Mouse (Mus musculus): Measurements from ENCODE around the gene Skap2. TPM values are rescaled to one million over a fixed set of nuclear protein-coding genes. Genes with fewer than 3 reads are reported as not detected.

Skap2 gene
- total RNA-seq, 1 experiment from 2014 or later, result 241 TPM

- ATAC-seq (replicated peaks in 1 of 2; ENCODE audit: insufficient read depth in 1 of 2, low FRiP score in 2 of 2, low TSS enrichment in 1 of 2, low read depth in 1 of 2, poor library complexity in 2 of 2, severe bottlenecking in 2 of 2), result peak in 1 of 2 experiments; percentile 27; a peak in 1 of 4 replicates
Observed at GRCm38 (mm10) chr6:51875884-51876626, 136.3 kb downstream of the Skap2 start.

- no peak for ATAC-seq (replicated peaks in 1 of 2; ENCODE audit: insufficient read depth in 1 of 2, low FRiP score in 2 of 2, low TSS enrichment in 1 of 2, low read depth in 1 of 2, poor library complexity in 2 of 2, severe bottlenecking in 2 of 2)
Observed at GRCm38 (mm10) chr6:51874035-51874434, 138.3 kb downstream of the Skap2 start.

- 0 out of 4 replicates have a peak, but pooled peaks of 1 of the 2 experiments have one; percentile 53 for ATAC-seq (replicated peaks in 1 of 2; ENCODE audit: insufficient read depth in 1 of 2, low FRiP score in 2 of 2, low TSS enrichment in 1 of 2, low read depth in 1 of 2, poor library complexity in 2 of 2, severe bottlenecking in 2 of 2)
Observed at GRCm38 (mm10) chr6:51871135-51871534, 141.2 kb downstream of the Skap2 start.

- ATAC-seq (replicated peaks in 1 of 2; ENCODE audit: insufficient read depth in 1 of 2, low FRiP score in 2 of 2, low TSS enrichment in 1 of 2, low read depth in 1 of 2, poor library complexity in 2 of 2, severe bottlenecking in 2 of 2), result no peak
Observed at GRCm38 (mm10) chr6:51870294-51870693, 142.1 kb downstream of the Skap2 start.

- no peak for ATAC-seq (replicated peaks in 1 of 2; ENCODE audit: insufficient read depth in 1 of 2, low FRiP score in 2 of 2, low TSS enrichment in 1 of 2, low read depth in 1 of 2, poor library complexity in 2 of 2, severe bottlenecking in 2 of 2)
Observed at GRCm38 (mm10) chr6:51866596-51866995, 145.8 kb downstream of the Skap2 start.

- ATAC-seq (replicated peaks in 1 of 2; ENCODE audit: insufficient read depth in 1 of 2, low FRiP score in 2 of 2, low TSS enrichment in 1 of 2, low read depth in 1 of 2, poor library complexity in 2 of 2, severe bottlenecking in 2 of 2), result no peak
Observed at GRCm38 (mm10) chr6:51863508-51863907, 148.8 kb downstream of the Skap2 start.

GRCm38 (mm10) chr6:51860300-51860699 lies 152.0 kb downstream of the Skap2 start:
- ATAC-seq (replicated peaks in 1 of 2; ENCODE audit: insufficient read depth in 1 of 2, low FRiP score in 2 of 2, low TSS enrichment in 1 of 2, low read depth in 1 of 2, poor library complexity in 2 of 2, severe bottlenecking in 2 of 2), result no peak

GRCm38 (mm10) chr6:51857821-51858220 lies 154.5 kb downstream of the Skap2 start:
- ATAC-seq (replicated peaks in 1 of 2; ENCODE audit: insufficient read depth in 1 of 2, low FRiP score in 2 of 2, low TSS enrichment in 1 of 2, low read depth in 1 of 2, poor library complexity in 2 of 2, severe bottlenecking in 2 of 2), result peak; percentile 90 to 95

- ATAC-seq (replicated peaks in 1 of 2; ENCODE audit: insufficient read depth in 1 of 2, low FRiP score in 2 of 2, low TSS enrichment in 1 of 2, low read depth in 1 of 2, poor library complexity in 2 of 2, severe bottlenecking in 2 of 2), result no peak
Observed at GRCm38 (mm10) chr6:51853291-51853690, 159.1 kb downstream of the Skap2 start.

- ATAC-seq (replicated peaks in 1 of 2; ENCODE audit: insufficient read depth in 1 of 2, low FRiP score in 2 of 2, low TSS enrichment in 1 of 2, low read depth in 1 of 2, poor library complexity in 2 of 2, severe bottlenecking in 2 of 2), result peak; percentile 61 to 80; a peak in 3 of 4 replicates
Observed at GRCm38 (mm10) chr6:51852643-51853042, 159.7 kb downstream of the Skap2 start.

- ATAC-seq (replicated peaks in 1 of 2; ENCODE audit: insufficient read depth in 1 of 2, low FRiP score in 2 of 2, low TSS enrichment in 1 of 2, low read depth in 1 of 2, poor library complexity in 2 of 2, severe bottlenecking in 2 of 2), result no peak
Observed at GRCm38 (mm10) chr6:51851544-51851943, 160.8 kb downstream of the Skap2 start.

GRCm38 (mm10) chr6:51850030-51850817 lies 162.1 kb downstream of the Skap2 start:
- no peak for ATAC-seq (replicated peaks in 1 of 2; ENCODE audit: insufficient read depth in 1 of 2, low FRiP score in 2 of 2, low TSS enrichment in 1 of 2, low read depth in 1 of 2, poor library complexity in 2 of 2, severe bottlenecking in 2 of 2)

GRCm38 (mm10) chr6:51849561-51849960 lies 162.8 kb downstream of the Skap2 start:
- ATAC-seq (replicated peaks in 1 of 2; ENCODE audit: insufficient read depth in 1 of 2, low FRiP score in 2 of 2, low TSS enrichment in 1 of 2, low read depth in 1 of 2, poor library complexity in 2 of 2, severe bottlenecking in 2 of 2), result no peak

- ATAC-seq (replicated peaks in 1 of 2; ENCODE audit: insufficient read depth in 1 of 2, low FRiP score in 2 of 2, low TSS enrichment in 1 of 2, low read depth in 1 of 2, poor library complexity in 2 of 2, severe bottlenecking in 2 of 2), result no peak
Observed at GRCm38 (mm10) chr6:51844106-51844505, 168.2 kb downstream of the Skap2 start.

- no peak for ATAC-seq (replicated peaks in 1 of 2; ENCODE audit: insufficient read depth in 1 of 2, low FRiP score in 2 of 2, low TSS enrichment in 1 of 2, low read depth in 1 of 2, poor library complexity in 2 of 2, severe bottlenecking in 2 of 2)
Observed at GRCm38 (mm10) chr6:51843081-51843480, 169.3 kb downstream of the Skap2 start.

- ATAC-seq (replicated peaks in 1 of 2; ENCODE audit: insufficient read depth in 1 of 2, low FRiP score in 2 of 2, low TSS enrichment in 1 of 2, low read depth in 1 of 2, poor library complexity in 2 of 2, severe bottlenecking in 2 of 2), result 0 out of 4 replicates have a peak, but pooled peaks of 1 of the 2 experiments have one; percentile 30
Observed at GRCm38 (mm10) chr6:51838177-51838576, 174.2 kb downstream of the Skap2 start.

GRCm38 (mm10) chr6:51833362-51833761 lies 179.0 kb downstream of the Skap2 start:
- no peak for ATAC-seq (replicated peaks in 1 of 2; ENCODE audit: insufficient read depth in 1 of 2, low FRiP score in 2 of 2, low TSS enrichment in 1 of 2, low read depth in 1 of 2, poor library complexity in 2 of 2, severe bottlenecking in 2 of 2)

- ATAC-seq (replicated peaks in 1 of 2; ENCODE audit: insufficient read depth in 1 of 2, low FRiP score in 2 of 2, low TSS enrichment in 1 of 2, low read depth in 1 of 2, poor library complexity in 2 of 2, severe bottlenecking in 2 of 2), result no peak; a peak in 1 of 4 replicates
Observed at GRCm38 (mm10) chr6:51825621-51826021, 186.7 kb downstream of the Skap2 start.
